Mouse (Mus musculus): ENCODE results near the gene Gm17359. TPM values are rescaled to one million over a fixed set of nuclear protein-coding genes. Genes with fewer than 3 reads are reported as not detected.
A peak's percentile ranks its signal among the peaks of the same experiment; 100 is the strongest.

Gene Gm17359
- polyA plus RNA-seq, 1 experiment from 2014 or later = not detected

- no peaks in the 10 kb centered on the region for H3K4me1 ChIP-seq (ENCODE audit: control insufficient read depth, insufficient read depth, low read length)
- H3K4me3 ChIP-seq (ENCODE audit: low read depth, low read length) = no peak overlapping the region
- WGBS = 86% methylated on average over 1 of the region's 1 CpGs
- DNase-seq (ENCODE audit: low spot score) (no peak), ATAC-seq (replicated peaks; ENCODE audit: insufficient number of reproducible peaks, low FRiP score, low TSS enrichment, low read depth) (no peak)
- no peaks in the 10 kb centered on the region for H3K27me3 ChIP-seq (ENCODE audit: control insufficient read depth, insufficient read depth, low read length)
- no peaks in the 10 kb centered on the region for H3K36me3 ChIP-seq (replicated peaks; ENCODE audit: control insufficient read depth, insufficient read depth, low read depth, low read length)
- H3K4me2 ChIP-seq (ENCODE audit: low read depth, low read length) = no peak overlapping the region
- no peak overlapping the region for H3K9ac ChIP-seq (replicated peaks; ENCODE audit: low read length)
- H3K27ac ChIP-seq (replicated peaks; ENCODE audit: low read depth, low read length) = no peak overlapping the region
- H3K9me3 ChIP-seq (replicated peaks; ENCODE audit: control insufficient read depth, low read length) = no peaks in the 10 kb centered on the region
These were observed 89.0 kb downstream of the Gm17359 start for GRCm38 (mm10) chr3:79425441-79425840.

GRCm38 (mm10) chr3:79433593-79433992, 97.1 kb downstream of the Gm17359 start:
- no peak overlapping the region for H3K27ac ChIP-seq (replicated peaks; ENCODE audit: low read depth, low read length)
- no peak for ATAC-seq (replicated peaks; ENCODE audit: insufficient number of reproducible peaks, low FRiP score, low TSS enrichment, low read depth)
- H3K4me3 ChIP-seq (ENCODE audit: low read depth, low read length) = no peak overlapping the region
- no peaks in the 10 kb centered on the region for H3K9me3 ChIP-seq (replicated peaks; ENCODE audit: control insufficient read depth, low read length)
- no peak overlapping the region for H3K9ac ChIP-seq (replicated peaks; ENCODE audit: low read length)
- no peaks in the 10 kb centered on the region for H3K36me3 ChIP-seq (replicated peaks; ENCODE audit: control insufficient read depth, insufficient read depth, low read depth, low read length)
- H3K4me1 ChIP-seq (ENCODE audit: control insufficient read depth, insufficient read depth, low read length) = no peaks in the 10 kb centered on the region
- peak; percentile 23 for DNase-seq (ENCODE audit: low spot score)
- no peak overlapping the region for H3K4me2 ChIP-seq (ENCODE audit: low read depth, low read length)
- H3K27me3 ChIP-seq (ENCODE audit: control insufficient read depth, insufficient read depth, low read length) = no peaks in the 10 kb centered on the region

DNA sequence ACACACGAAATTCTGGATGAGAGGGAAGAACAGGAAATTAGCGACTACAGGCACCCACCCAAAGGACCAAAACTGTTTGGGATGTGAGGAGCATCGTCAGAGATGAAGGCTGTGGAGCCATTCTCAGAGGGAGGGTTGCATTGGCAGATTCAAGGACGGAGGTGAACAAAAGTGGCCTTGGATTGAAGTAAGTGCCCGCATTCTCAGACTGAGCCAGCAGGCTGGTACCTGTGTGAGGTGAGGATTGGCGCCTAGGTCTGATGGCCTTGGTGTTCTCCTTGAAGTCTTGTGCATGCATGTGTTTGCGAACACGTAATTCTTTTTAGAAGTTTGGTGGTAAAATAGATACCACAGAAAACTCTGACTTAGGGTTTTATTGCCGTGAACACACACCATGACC, 98.0 kb downstream of the Gm17359 start:
- H3K4me2 ChIP-seq (ENCODE audit: low read depth, low read length) = no peak overlapping the region
- H3K36me3 ChIP-seq (replicated peaks; ENCODE audit: control insufficient read depth, insufficient read depth, low read depth, low read length) = no peaks in the 10 kb centered on the region
- no peaks in the 10 kb centered on the region for H3K9me3 ChIP-seq (replicated peaks; ENCODE audit: control insufficient read depth, low read length)
- no peaks in the 10 kb centered on the region for H3K4me1 ChIP-seq (ENCODE audit: control insufficient read depth, insufficient read depth, low read length)
- ATAC-seq (replicated peaks; ENCODE audit: insufficient number of reproducible peaks, low FRiP score, low TSS enrichment, low read depth) (no peak), DNase-seq (ENCODE audit: low spot score) (no peak)
- WGBS = 79% methylated on average over 9 of the region's 9 CpGs
- no peak overlapping the region for H3K27ac ChIP-seq (replicated peaks; ENCODE audit: low read depth, low read length)
- H3K27me3 ChIP-seq (ENCODE audit: control insufficient read depth, insufficient read depth, low read length) = no peaks in the 10 kb centered on the region
- no peak overlapping the region for H3K4me3 ChIP-seq (ENCODE audit: low read depth, low read length)
- H3K9ac ChIP-seq (replicated peaks; ENCODE audit: low read length) = no peak overlapping the region

DNA sequence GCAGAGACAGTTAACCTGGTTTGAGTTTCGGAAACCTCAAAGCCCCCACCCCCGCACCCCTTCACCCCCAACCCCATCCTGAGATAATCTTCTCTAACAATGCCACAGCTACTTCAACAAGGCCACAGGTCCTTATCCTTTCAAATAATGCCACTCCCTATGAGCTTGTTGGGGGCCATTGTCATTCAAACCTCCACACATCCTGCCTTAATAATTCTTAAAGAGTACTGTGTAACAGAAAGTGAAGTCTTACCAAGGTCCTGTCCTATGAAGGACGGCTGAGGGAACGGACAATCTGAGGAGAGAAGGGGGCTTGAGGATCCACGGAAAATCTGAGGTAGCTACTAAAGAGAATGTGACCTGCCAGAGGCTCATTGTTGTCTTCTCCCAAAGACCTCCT, 98.5 kb downstream of the Gm17359 start:
- Histone ChIP-seq H3K9me3 (replicated peaks; ENCODE audit: control insufficient read depth, low read length) (no peaks in the 10 kb centered on the region), H3K27me3 (ENCODE audit: control insufficient read depth, insufficient read depth, low read length) (no peaks in the 10 kb centered on the region), H3K4me2 (ENCODE audit: low read depth, low read length) (no peak overlapping the region), H3K4me3 (ENCODE audit: low read depth, low read length) (no peak overlapping the region), H3K27ac (replicated peaks; ENCODE audit: low read depth, low read length) (no peak overlapping the region), H3K4me1 (ENCODE audit: control insufficient read depth, insufficient read depth, low read length) (no peaks in the 10 kb centered on the region), H3K36me3 (replicated peaks; ENCODE audit: control insufficient read depth, insufficient read depth, low read depth, low read length) (no peaks in the 10 kb centered on the region), H3K9ac (replicated peaks; ENCODE audit: low read length) (no peak overlapping the region)
- 45% methylated on average over 5 of the region's 5 CpGs for WGBS
- ATAC-seq (replicated peaks; ENCODE audit: insufficient number of reproducible peaks, low FRiP score, low TSS enrichment, low read depth) (no peak), DNase-seq (ENCODE audit: low spot score) (no peak)

DNA sequence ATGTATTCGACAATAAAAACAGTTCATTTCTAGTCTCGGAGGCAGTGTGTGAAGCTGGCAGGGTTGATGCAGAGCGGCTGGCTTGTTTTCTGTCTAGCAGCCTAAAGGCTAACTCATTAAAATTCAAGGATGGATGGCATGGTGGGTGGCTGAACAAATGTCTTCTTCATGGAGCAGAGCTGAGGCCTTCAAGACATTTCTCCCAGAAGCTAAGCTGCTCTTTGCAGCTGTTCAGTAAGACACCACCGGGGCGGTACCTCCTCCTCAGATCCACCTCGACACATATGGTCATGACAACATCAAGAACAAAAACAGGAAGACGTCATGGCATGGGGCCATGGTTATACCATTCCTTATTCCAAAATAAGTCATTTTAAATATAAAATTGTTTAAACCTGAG, 99.7 kb downstream of the Gm17359 start:
- ATAC-seq (replicated peaks; ENCODE audit: insufficient number of reproducible peaks, low FRiP score, low TSS enrichment, low read depth) = no peak
- no peaks in the 10 kb centered on the region for H3K4me1 ChIP-seq (ENCODE audit: control insufficient read depth, insufficient read depth, low read length)
- no peaks in the 10 kb centered on the region for H3K36me3 ChIP-seq (replicated peaks; ENCODE audit: control insufficient read depth, insufficient read depth, low read depth, low read length)
- H3K9me3 ChIP-seq (replicated peaks; ENCODE audit: control insufficient read depth, low read length) = no peaks in the 10 kb centered on the region
- H3K4me2 ChIP-seq (ENCODE audit: low read depth, low read length) = no peak overlapping the region
- no peak overlapping the region for H3K4me3 ChIP-seq (ENCODE audit: low read depth, low read length)
- no peak for DNase-seq (ENCODE audit: low spot score)
- WGBS = 88% methylated on average over 7 of the region's 7 CpGs
- no peak overlapping the region for H3K27ac ChIP-seq (replicated peaks; ENCODE audit: low read depth, low read length)
- no peaks in the 10 kb centered on the region for H3K27me3 ChIP-seq (ENCODE audit: control insufficient read depth, insufficient read depth, low read length)
- H3K9ac ChIP-seq (replicated peaks; ENCODE audit: low read length) = no peak overlapping the region

GRCm38 (mm10) chr3:79438276-79438675, 101.8 kb downstream of the Gm17359 start:
- Histone ChIP-seq H3K4me1 (ENCODE audit: control insufficient read depth, insufficient read depth, low read length) (no peaks in the 10 kb centered on the region), H3K9me3 (replicated peaks; ENCODE audit: control insufficient read depth, low read length) (no peaks in the 10 kb centered on the region), H3K36me3 (replicated peaks; ENCODE audit: control insufficient read depth, insufficient read depth, low read depth, low read length) (no peaks in the 10 kb centered on the region), H3K9ac (replicated peaks; ENCODE audit: low read length) (no peak overlapping the region), H3K27ac (replicated peaks; ENCODE audit: low read depth, low read length) (no peak overlapping the region), H3K4me2 (ENCODE audit: low read depth, low read length) (no peak overlapping the region), H3K4me3 (ENCODE audit: low read depth, low read length) (no peak overlapping the region), H3K27me3 (ENCODE audit: control insufficient read depth, insufficient read depth, low read length) (no peaks in the 10 kb centered on the region)
- DNase-seq (ENCODE audit: low spot score) (no peak), ATAC-seq (replicated peaks; ENCODE audit: insufficient number of reproducible peaks, low FRiP score, low TSS enrichment, low read depth) (no peak)
- WGBS = 99% methylated on average over 3 of the region's 3 CpGs

DNA sequence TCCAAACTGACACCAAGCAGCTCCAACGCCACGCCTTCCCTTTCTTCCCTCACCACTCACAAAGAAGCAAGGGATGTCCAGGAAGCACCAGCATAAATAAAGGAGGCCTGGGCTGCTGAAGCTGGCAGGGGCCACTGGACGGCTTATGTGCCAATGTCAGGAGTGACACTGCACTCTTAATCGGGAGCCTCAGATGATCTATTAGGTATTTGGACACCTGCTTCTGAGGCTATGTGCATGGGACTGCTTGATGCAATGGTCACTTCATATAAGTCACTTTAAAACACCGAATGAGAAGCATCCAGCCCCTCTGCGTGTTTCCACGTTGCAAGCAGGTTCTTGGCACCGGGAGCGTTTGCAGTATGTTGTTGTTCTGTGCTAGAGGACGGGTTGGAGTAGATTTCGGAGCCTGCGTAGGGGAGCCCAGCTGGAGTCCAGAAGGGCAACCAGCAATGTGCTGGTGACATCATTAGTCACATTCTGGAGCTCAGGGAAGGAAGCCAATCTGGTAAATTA, 104.6 kb downstream of the Gm17359 start:
- no peak overlapping the region for H3K27ac ChIP-seq (replicated peaks; ENCODE audit: low read depth, low read length)
- no peak for ATAC-seq (replicated peaks; ENCODE audit: insufficient number of reproducible peaks, low FRiP score, low TSS enrichment, low read depth)
- WGBS = 85% methylated on average over 12 of the region's 12 CpGs
- no peak overlapping the region for H3K4me2 ChIP-seq (ENCODE audit: low read depth, low read length)
- no peaks in the 10 kb centered on the region for H3K4me1 ChIP-seq (ENCODE audit: control insufficient read depth, insufficient read depth, low read length)
- H3K27me3 ChIP-seq (ENCODE audit: control insufficient read depth, insufficient read depth, low read length) = no peaks in the 10 kb centered on the region
- no peak overlapping the region for H3K9ac ChIP-seq (replicated peaks; ENCODE audit: low read length)
- DNase-seq (ENCODE audit: low spot score) = no peak
- no peaks in the 10 kb centered on the region for H3K9me3 ChIP-seq (replicated peaks; ENCODE audit: control insufficient read depth, low read length)
- H3K4me3 ChIP-seq (ENCODE audit: low read depth, low read length) = no peak overlapping the region
- no peaks in the 10 kb centered on the region for H3K36me3 ChIP-seq (replicated peaks; ENCODE audit: control insufficient read depth, insufficient read depth, low read depth, low read length)

DNA sequence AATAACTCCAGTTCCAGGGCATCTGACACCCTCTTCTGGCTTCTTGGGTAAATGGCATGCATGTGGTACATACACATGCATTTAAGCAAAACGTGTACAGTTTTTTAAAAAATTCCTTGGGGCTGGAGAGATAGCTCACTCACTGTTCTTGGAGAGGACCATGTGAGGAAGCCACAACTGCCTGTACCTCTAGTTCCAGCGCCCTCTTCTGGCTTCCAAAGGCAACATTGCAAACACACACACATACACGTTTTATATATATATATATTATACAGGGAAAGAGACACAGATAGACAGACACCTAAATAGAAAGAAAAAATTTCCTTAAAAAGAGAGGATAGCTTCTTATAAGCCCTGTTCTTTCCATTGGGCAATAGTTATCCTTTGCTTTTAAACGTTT, 107.4 kb downstream of the Gm17359 start:
- no peak for ATAC-seq (replicated peaks; ENCODE audit: insufficient number of reproducible peaks, low FRiP score, low TSS enrichment, low read depth)
- DNase-seq (ENCODE audit: low spot score) = no peak
- Histone ChIP-seq H3K27me3 (ENCODE audit: control insufficient read depth, insufficient read depth, low read length) (no peaks in the 10 kb centered on the region), H3K9ac (replicated peaks; ENCODE audit: low read length) (no peak overlapping the region), H3K4me3 (ENCODE audit: low read depth, low read length) (no peak overlapping the region), H3K36me3 (replicated peaks; ENCODE audit: control insufficient read depth, insufficient read depth, low read depth, low read length) (no peaks in the 10 kb centered on the region), H3K9me3 (replicated peaks; ENCODE audit: control insufficient read depth, low read length) (no peaks in the 10 kb centered on the region), H3K4me1 (ENCODE audit: control insufficient read depth, insufficient read depth, low read length) (no peaks in the 10 kb centered on the region), H3K27ac (replicated peaks; ENCODE audit: low read depth, low read length) (no peak overlapping the region), H3K4me2 (ENCODE audit: low read depth, low read length) (no peak overlapping the region)
- WGBS = 62% methylated on average over 4 of the region's 4 CpGs

Measured in embryonic facial prominence, embryonic 11.5 days (tissue).